Mouse (Mus musculus) cerebellum, adult (tissue): Measurements from ENCODE around the gene Klhdc7a.

Source experiments
- ATAC-seq: cut with Nextera tagmentation; 2 replicates; pipeline ENCODE4 v1.9.2; 2017; ENCODE audit warnings: mild to moderate bottlenecking, moderate library complexity, mixed read lengths; ENCODE audit not compliant: insufficient number of reproducible peaks, low FRiP score, low TSS enrichment

The Klhdc7a gene

GRCm38 (mm10) chr4:139967922-139968321, at the start of gene Klhdc7a:
TSS of gene Klhdc7a (minus strand) at chr4:139968026.
- 0 out of 2 replicates have a peak, but pooled peaks have one; percentile 40 for ATAC-seq

- ATAC-seq = no peak
These were observed 48.1 kb upstream of the Klhdc7a start for GRCm38 (mm10) chr4:140015916-140016315.

- no peak for ATAC-seq
These were observed 43.1 kb upstream of the Klhdc7a start for GRCm38 (mm10) chr4:140010728-140011470.

- no peak for ATAC-seq
These were observed 37.1 kb upstream of the Klhdc7a start for GRCm38 (mm10) chr4:140004932-140005331.

GRCm38 (mm10) chr4:140004170-140004569, 36.3 kb upstream of the Klhdc7a start:
- peak; percentile 87 for ATAC-seq

GRCm38 (mm10) chr4:140002069-140002468, 34.2 kb upstream of the Klhdc7a start:
- ATAC-seq = no peak

GRCm38 (mm10) chr4:140000911-140001310, 33.1 kb upstream of the Klhdc7a start:
- no peak for ATAC-seq

GRCm38 (mm10) chr4:139999033-139999432, 31.2 kb upstream of the Klhdc7a start:
- ATAC-seq = no peak

GRCm38 (mm10) chr4:139995659-139996058, 27.8 kb upstream of the Klhdc7a start:
- no peak for ATAC-seq

GRCm38 (mm10) chr4:139993111-139993755, 25.4 kb upstream of the Klhdc7a start:
- no peak for ATAC-seq

- no peak for ATAC-seq
These were observed 19.1 kb upstream of the Klhdc7a start for GRCm38 (mm10) chr4:139986913-139987312.

- ATAC-seq = no peak
These were observed 10.9 kb upstream of the Klhdc7a start for GRCm38 (mm10) chr4:139978716-139979115.

GRCm38 (mm10) chr4:139977308-139977781, 9.5 kb upstream of the Klhdc7a start:
- no peak for ATAC-seq

- ATAC-seq = no peak
These were observed 6.7 kb upstream of the Klhdc7a start for GRCm38 (mm10) chr4:139974506-139974905.

- no peak for ATAC-seq
These were observed 343 bp downstream of the Klhdc7a start for GRCm38 (mm10) chr4:139967475-139967891.

- no peak for ATAC-seq
These were observed 845 bp downstream of the Klhdc7a start for GRCm38 (mm10) chr4:139966981-139967380.

- no peak for ATAC-seq
These were observed 2.1 kb downstream of the Klhdc7a start for GRCm38 (mm10) chr4:139965596-139966185.

- ATAC-seq = no peak
These were observed 3.4 kb downstream of the Klhdc7a start for GRCm38 (mm10) chr4:139964406-139964805.

GRCm38 (mm10) chr4:139963911-139964310, 3.9 kb downstream of the Klhdc7a start:
- ATAC-seq = no peak

GRCm38 (mm10) chr4:139963059-139963458, 4.8 kb downstream of the Klhdc7a start:
- no peak for ATAC-seq

- no peak for ATAC-seq
These were observed 6.0 kb downstream of the Klhdc7a start for GRCm38 (mm10) chr4:139961816-139962215.
